Mouse (Mus musculus) embryonic fibroblast, embryonic 13.5 days (primary cell): ENCODE results near the gene Cmya5.

Experiments
- CTCF ChIP-seq: IDR thresholded peaks from 2 replicates; pipeline ENCODE4 v1.5.1; 2011; ENCODE audit warnings: mild to moderate bottlenecking, control low read depth, low read length, moderate library complexity, borderline replicate concordance; ENCODE audit not compliant: insufficient read depth
- POLR2A ChIP-seq: IDR thresholded peaks from 2 replicates; pipeline ENCODE4 v1.6.1; 2011; ENCODE audit warnings: low read depth, mild to moderate bottlenecking, control low read depth, low read length, moderate library complexity

DNA sequence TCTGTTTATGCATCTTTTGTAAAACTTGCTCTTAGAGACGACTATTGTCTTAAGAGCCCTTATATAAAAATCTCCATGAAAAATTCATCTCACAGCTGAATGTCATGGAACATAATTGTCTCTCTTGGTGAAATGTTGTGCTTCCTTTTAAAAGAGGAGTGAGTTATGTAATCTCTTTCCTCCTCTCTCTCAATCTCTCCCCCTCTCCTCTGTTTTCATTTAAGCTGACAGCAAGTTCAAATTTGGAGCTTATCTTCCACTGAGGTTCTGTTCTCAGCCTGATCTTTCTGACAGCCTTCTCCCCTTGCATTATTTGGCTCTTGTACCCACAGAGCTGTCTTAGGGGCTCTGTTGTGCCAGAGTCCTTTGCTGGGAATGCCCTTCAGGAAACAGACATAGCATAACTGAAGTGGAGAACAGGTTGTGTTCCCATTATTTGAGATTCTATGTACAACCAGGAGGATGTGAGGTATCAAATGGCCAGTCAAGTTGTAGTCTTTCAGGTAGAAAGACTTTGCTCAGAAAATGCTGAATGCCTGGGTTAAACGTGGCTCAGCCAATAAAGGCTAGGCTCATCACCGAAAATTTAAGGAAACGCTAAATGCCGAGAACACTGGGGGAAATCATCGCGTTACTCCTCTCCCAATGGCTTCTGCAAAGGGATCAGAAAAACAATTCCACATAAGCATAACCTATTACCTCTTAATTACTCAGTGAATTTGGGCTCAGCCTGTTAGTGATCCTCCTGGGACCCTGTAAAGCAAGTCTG is 86.8 kb downstream of the Cmya5 start:
- no peak for TF ChIP-seq CTCF
- no peak for TF ChIP-seq POLR2A
